Mouse (Mus musculus): ENCODE data around the gene Ogdh.
"Not testable (repeated sequence)": the region's sequence is repeated elsewhere in the genome, so short reads cannot be mapped to it uniquely, and the experiment has no call there.

Gene Ogdh

DNA sequence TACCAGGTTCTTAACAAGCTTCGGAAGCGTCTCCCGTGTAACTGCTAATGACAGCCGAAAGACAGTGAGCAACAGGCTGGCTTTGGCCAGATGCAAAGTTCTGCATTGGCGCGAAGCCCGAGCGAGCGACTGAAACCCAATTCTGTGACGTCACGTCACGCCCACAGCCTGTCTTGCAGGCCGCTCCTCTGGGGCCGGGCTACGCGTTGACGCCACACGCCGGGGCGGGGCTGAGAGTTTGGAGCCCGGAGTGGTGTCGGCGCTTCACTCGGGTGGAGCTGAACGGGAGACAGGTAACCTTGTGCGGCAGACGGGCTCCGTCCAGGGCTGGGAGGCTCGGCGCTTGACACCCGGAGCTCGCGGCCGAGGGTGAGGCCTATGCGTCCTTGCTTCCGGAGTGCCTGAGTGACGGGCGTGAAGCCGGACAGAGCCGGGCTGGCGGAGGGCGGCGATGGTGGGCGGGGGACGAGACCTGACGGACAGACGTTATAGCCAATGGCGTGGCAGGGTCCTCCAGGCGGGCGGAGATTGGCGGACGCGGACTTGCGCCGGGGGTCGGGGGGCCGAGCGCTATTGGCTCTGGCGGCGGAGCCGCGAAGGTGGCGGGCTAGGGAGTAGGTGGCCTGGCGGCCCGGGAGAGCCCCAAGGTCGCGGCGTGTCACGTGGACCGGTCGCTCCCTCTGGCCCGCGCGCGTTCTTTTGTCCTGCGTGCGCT is at the start of gene Ogdh:
Gene Ogdh (plus strand): TSS at position 233 of the 715 bp plus-strand sequence.
- DNase-seq, result peak; percentile 98 to 99

DNA sequence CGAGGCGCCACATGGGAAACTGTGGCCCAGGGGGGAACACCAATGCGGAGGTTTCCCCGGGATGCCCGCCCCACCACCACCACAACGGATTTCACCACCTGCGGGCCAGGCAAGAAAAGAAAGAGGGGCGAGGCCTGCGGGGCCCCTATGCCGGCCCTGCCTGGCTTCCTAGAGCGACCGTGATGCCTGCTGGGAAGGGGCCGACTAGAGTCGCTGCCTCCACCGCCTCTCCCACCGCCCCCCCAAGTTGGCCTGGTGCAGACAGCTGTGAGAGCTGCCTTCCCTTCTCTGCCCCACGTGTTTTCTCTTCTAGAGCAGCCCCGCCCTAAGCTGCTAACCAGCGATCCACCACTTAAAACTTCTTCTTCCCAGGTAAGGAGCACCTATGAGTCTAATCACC is 46.7 kb upstream of the Ogdh start:
- DNase-seq, result no peak

DNA sequence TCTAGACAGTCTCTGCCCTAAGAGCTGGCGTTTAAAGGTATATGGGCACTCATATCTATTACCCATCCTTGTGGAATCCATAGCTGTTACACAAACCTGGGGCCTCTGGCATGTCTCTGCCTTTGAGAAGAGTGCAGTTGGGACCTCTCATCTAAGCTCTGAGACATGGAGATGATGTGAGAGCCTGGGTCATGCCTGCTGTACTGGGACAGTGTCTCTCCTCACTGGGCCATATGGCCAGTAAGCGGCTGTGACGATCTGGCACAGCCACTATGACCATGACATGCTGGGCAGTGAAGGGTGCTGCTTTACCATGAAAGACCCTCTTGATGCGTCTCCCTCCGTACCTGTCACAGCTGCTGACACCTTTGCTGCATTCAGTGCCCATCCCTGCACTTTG is 39.2 kb upstream of the Ogdh start:
- DNase-seq, result no peak

DNA sequence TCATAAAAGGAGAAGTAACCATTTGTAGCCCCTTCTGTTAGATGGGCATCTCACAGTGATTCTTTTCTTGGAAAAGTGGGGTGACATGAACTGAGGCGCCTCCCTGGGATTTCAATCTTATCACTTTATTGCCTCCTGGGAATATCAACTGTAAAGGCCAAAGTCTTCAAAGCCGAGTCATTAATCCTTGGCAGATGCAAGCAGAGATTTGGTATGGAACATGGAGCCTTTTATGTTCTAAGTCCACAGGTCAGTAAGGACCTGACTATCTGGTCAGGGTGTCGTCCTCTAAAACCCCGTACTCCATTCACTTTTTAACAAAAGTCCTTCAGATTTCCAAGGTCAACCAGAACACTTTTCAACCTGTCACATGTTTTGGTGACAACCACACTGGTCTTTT is 38.6 kb upstream of the Ogdh start:
- no peak for DNase-seq

DNA sequence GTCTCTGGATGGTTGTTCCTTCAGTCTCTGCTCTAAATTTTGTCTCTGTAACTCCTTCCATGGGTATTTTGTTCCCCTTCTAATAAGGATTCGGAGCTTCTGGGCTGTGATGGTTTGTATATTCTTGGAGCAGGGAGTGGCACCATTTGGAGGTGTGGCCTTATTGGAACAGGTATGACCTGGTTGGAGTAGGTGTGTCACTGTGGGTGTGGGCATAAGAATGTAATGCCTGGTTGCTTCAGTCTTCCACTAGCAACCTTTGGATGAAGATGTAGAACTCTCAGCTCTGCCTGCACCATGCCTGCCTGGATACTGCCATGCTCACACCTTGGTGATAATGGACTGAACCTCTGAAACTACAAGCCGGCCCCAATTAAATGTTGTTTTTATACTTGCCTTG is 36.8 kb upstream of the Ogdh start:
- DNase-seq, result not testable (repeated sequence)

DNA sequence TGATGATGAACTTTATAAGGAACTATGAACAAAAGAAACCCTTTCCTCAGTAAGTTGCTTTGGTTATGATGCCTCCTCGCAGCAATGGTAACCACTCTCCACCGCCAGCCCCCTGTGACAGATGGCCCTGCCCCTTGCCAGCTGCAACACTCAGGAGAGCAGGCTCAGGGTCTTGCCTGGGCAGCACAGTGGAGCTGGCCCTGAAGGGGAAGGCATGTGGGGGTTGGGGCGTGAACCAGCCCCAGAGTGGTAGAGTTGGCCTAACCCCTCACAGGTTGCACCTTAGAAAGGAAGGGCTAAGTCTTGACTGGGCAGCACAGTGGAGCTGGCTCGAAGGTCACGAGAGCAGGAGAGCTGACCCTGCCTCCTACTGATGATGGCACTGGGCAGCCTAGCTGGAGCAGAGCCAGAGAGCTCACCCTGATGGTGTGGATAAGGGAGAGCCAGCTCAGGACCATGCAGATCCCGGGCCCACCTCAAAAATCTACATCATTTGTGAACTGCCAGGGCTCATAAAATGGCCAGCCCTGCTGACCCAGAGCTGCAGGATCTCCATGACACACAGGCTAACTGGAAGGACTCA is 34.9 kb upstream of the Ogdh start:
- no peak for DNase-seq

DNA sequence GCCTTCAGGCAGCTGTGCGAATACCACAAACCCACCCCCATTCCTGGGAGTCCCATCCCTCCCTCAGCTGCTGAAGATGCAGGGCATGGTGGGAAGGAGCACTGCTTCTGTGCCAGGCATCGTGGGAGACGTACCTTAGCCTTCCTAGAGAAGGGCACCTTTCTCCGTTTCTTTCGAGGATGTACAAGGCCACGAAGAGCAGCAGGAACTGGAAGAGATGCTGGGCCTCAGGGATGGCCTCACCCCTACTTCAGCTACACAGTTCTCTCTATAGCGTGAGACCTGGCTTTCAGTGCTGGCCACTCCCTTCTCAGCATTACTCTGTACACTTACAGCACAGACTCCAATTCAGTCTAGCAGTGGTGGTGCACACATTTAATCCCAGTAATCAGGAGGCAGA is 32.0 kb upstream of the Ogdh start:
- DNase-seq, result no peak

DNA sequence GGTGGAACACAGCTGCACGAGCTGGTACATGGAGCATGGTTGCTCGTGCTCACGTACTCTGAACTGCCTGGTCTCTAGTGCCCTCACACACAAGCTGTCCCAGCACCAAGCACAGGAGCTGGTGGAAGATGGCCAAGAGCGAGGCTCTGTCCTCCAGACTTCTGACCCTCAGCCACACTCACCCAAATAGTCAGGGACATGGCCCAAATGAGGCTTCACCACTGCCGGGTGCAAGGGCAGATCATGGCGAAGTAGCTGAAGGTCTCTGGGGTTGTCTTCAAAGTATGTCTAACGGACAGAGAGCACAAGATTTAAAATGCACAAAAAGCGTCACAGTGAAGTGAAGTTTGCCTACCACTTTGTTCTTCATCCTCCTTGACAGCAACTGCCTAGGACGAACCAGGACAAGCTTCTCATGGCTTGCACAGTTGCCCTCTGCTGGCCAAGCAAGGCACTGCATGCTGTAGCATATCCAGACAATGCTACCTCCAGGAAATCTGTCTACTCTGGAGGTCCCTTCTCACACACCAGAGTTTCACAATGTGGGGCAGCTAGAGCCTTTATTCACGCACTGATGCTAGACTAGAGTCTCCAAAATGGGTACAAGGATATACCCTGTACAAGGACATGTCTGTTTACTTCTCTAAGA is 29.9 kb upstream of the Ogdh start:
- DNase-seq, result peak; percentile 40 to 58

DNA sequence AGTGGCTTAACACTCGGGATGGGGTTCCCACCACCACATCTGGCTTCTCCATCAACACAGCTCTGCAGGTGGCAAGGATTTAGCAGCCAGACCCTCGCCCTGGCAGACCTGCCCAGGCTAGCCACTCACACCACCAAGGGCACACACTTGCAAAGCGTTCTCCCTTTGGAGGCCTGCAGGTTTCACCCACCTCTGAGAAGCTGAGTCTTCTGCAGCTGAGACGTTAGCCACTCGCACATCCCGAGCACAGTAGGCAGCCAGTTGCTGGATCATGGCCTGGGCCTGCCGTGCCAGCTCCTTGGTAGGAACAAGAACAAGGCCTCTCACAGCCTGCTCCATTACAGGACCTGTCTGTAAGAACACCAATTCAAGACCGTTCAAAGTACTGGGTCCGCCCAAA is 24.8 kb upstream of the Ogdh start:
- DNase-seq, result no peak

DNA sequence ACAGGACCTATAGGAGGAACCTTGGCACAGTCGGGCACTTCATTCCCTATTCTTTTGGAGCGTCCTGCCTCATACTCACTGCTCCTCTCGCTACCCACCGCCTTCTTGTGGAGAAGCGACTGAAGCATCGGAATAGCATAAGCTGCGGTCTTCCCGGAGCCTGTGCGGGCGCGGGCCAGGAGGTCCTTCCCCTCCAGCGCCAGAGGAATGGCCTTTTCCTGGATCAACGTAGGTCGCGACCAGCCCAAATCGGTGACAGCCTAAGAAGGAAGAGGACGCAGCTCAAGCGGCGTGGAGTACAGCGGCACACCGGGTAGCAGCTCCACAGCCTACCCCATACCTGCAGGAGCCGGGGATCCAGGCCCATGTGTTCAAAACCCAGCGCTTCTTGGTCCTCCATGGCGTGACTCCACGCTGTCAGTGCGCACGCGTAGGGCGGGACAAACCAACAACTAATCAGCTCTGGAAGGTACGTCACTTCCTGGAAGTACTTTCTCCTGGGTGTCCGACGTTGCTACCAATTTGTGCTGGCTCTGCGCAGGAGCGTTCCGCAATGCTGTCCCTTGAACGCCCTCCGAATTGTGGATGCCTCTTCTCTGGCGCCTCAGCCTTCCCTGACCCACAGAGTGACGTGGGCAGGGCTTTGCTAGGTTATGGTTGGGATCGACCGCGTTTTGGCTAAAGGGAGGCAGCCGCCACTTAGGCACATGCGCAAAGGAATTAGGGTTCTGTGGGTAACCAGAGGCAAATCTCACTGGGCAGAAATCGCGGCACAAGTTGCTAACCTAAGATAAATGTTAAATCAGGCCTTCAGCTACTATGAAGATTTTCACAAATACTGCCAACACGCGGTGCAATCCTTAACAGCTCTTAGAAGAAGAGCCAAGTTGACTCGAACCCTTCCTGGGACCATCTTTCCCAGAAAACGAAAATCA is 23.8 kb upstream of the Ogdh start, which contains the start of gene Ddx56:
Gene Ddx56 (minus strand): TSS at position 453 of the 935 bp plus-strand sequence.
- DNase-seq, result peak; percentile 92 to 95

DNA sequence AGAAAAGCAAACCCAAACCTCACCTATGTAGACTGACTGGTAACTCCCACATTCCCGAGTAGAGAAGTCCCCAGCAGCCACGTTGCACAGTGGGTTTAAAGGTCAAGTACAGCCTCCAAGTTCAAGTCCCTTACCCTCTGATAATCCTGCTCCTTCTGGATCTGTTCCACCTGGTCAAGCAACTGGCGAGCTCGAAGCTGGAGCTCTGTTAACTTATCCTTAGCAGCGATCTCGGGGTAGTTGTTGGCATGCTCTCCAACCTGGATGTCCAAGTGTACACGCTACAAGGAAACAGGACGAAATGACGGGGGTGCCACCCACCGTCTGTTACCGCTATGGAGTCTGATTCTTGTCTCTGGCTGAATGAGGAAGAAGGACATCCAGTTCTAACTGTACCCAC is 17.8 kb upstream of the Ogdh start:
- DNase-seq, result no peak

DNA sequence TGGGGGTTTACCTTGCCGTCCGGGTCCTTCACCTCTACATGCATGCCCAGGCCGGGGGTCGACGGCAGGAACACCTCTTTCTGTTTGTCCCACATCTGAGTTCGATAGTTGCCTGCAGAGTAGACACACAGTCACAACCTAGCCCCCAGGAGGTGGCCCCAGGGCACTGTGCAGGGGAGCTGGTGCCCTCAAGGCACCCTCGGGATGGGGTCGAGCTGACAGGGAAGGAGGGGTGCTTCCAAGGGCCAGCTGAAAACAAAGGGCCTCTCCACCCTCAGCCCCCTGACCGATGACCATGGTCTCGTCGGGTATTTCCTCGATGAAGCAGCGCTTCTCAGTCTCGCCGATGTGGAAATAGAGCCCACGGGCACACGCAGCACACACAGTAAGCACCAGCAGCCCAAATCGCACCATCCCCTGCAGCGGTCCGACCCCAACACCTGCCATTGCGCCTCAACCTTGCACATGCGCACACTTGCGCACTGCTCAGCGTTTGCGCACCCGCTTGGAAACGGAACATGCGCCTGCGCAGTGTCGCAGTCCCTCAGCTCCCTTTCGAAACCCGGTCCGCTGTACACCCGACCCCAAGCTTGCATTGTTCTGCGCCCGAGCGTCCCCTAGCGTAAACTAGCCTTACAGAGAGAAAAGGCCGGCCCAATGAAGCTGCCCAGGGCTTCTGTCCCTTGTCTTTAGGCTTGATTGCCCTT is 16.9 kb upstream of the Ogdh start, which contains the start of gene Tmed4:
Gene Tmed4 (minus strand): TSS at position 484 of the 707 bp plus-strand sequence.
- DNase-seq, result peak; percentile 98 to 99

DNA sequence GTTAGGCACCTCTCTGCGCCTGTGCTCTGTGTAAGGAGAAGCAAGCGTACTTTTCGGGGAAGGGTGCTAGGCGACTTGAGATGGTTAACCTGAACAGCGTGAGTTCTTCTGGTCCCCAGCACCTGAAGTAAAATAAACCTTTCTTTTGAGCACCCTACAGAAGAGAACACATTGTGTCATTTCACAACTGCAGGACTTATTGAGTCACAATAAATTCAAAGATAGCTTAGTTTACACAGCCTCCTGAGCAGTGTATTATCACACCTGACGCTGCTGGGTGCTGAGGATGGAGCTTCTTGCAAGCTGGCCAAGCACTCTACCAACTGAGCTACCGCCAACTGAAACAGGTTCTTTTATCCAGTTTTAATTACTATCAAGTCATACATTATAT is 16.3 kb upstream of the Ogdh start:
- no peak for DNase-seq

DNA sequence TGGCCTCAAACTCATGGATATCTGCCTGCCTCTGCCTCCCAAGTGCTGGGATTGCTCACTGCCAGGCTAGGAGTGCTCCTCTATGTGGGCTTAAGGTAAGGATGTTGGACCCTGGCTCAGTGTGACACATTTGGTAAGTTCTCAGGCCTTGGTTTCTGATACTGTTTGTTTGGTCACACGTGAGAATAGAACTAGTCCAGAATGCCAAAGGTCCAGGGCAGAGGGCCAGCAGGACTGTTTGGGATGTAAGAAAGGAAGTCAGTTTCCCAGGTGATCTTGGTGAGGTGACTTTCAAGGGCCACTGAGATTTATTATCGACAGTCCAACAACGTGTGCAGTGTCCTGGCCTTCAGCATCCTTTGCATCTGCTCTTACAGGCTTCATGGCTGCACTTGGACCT is 15.0 kb upstream of the Ogdh start:
- DNase-seq, result no peak

DNA sequence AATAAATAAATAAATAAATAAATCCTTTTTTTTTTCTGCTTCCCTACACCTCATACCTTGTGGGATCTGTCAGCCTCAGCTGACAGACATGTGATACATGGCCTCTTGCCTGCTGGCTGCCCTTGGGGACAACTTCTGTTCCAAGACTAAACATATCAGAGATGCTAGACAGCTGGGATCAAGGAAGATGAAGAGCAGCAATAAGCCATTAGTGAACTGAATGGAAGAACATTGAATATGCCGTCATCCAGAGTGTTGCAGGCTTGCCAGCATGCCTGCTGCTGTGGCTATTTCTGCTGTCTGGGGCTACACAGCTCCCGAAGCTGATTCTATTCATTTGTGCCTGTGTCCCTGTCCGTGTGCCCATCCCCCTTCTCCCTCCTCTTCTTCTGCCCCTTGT is 8.5 kb upstream of the Ogdh start:
- DNase-seq, result peak in 1 of 2 experiments; percentile 42

DNA sequence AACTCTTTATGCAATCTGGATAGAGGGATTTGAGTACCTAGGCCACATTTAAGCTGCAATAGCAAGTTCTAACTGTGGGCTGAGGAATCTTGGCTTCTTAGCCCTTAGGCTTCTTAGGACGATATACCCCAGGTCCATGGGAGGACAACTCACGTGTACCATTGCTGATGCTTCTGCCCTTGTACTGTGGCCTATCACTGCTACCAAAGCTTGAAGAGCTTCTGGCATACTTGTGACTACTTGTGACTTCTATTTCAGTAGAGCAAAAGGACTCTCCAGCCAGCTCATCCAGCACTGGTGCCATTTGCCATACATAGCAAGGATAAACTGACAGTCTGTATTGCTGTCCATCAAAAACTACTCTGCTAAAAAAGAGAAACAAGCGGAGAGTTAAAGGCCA is 1.3 kb upstream of the Ogdh start:
- no peak for DNase-seq

DNA sequence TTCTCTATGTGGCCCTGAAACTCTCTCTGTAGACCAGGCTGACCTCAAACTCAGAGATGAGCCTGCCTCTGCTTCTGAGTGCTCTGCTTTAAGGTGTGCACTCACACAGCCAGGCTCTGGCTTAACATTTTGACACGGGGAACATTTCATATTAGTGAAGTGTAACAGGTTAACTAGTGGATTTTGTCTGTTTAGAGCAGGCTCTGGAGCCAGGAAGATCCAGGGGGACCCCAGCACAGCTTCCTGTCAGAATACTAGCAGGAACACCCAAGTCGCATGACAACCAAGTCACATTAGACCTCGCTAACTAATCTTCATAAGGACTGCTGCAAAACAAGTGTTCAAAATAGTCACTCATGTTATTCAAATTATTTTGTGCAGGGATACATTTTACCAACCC is 550 bp upstream of the Ogdh start:
- DNase-seq, result no peak

DNA sequence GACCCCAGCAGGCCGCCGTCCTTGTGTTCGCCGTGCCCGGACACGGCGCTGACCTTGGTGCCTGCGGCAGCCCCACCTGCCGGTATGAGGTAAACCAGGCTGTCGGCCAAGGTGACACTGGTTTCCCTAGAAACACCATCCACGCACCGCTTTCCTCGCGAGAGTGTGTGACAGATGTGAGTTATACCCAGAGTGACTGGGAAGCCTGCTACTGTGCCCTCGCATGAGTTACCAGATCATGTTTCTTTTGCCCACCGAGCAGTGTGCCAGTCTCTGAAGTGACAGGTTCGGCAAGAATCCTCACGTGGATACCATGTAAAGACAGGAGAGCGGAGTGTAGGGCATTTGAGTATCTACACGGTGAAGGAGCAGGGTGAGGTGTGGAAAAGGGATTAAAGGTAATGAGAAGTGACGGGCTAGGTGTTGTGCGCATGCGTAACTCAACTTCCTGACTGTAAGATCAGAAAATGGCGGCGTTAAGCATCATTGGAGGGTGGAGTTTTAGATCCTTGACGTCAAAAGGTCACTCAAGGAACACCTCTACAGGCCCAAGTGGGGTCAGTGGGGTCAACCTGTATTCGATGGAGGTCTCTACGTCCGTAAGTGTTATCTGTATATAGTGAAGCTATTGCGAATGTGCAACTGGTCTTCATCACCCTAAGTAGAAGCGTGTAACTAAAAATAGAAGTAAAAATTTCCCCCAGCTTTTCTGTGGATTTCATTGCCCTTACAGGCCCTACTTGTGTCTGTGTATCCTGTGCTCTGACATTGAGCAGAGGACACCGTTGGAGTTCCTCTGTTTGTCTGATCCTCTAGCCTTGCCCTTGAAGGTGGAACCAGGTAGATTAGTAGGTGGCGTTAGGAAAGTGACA is 919 bp downstream of the Ogdh start:
- peak; percentile 67 to 89 for DNase-seq

DNA sequence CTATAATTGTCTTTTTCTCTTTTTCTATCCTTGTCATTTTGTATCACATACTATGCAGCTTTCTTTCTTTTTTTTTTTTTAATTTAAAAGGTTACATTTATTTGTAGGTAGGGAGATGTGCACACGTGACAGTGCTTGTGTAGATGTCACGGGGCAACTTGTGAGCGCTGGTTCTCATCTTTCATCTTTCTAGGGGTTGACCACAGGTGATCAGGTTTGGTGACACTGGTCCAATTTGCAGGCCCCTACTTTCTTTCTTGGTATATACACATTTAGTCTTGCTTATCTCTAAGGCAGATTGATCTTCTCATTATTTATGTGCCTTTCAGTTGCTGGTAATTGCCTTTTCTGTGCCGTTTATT is 1.5 kb downstream of the Ogdh start:
- no peak for DNase-seq

DNA sequence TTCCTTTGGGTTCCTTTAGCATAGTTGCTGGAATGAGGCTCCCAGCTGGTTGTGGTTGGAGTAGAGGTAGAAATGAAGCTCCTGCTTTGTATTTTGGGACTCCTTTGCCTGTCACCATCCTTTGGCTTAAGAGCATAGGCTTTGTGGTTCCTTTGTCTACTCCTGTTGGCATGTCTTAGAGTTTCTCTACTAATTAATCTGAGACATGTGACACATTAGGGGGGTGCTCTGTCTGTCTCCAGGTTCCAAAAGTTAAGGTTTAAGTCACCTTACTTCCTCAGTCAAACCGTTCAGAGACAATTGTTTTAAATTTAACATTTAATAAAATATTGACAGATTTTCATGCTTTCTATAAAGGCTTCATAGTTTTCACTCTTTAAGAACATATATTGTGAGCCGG is 2.2 kb downstream of the Ogdh start:
- no peak for DNase-seq

DNA sequence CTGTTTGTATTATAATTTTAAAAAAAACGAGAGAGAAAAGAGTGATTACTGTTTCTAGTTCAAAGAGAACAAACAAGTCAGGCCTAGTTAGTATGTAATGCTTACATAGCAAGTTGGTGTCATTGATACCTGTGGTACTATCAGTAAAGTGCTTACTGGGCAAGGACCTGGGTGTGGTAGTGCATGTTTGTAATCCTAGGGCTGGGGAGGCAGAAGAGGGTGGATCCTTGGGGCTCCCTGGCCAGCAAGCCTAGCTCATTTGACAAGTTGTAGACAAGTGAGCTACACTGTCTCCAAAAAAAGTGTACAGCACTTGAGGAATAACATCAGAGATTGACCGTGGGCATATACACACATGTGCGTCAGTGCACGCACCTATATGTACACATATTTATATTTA is 3.2 kb downstream of the Ogdh start:
- no peak for DNase-seq
